Mouse (Mus musculus) layer of hippocampus, adult 2 months (tissue): ENCODE measurements around the gene Cel. TPM values are rescaled to one million over a fixed set of nuclear protein-coding genes. Genes with fewer than 3 reads are reported as not detected.
"Not testable (repeated sequence)": the region's sequence is repeated elsewhere in the genome, so short reads cannot be mapped to it uniquely, and the experiment has no call there.

Experiments
- DNase-seq, 2 experiments: peaks; one replicate each; pipeline ENCODE4 v3.0.0; 2022; ENCODE audit warnings: low spot score in 2 of 2
- H3K27ac ChIP-seq: fragments of 200-600 bp; 2 replicates; pipeline ENCODE4 v1.8.1; 2022
- H3K4me3 ChIP-seq: fragments of 200-600 bp; 2 replicates; pipeline ENCODE4 v1.8.1; 2022; ENCODE audit warnings: mild to moderate bottlenecking
- CTCF ChIP-seq: fragments of 200-600 bp; conservative IDR thresholded peaks from 2 replicates; pipeline ENCODE4 v1.8.1; 2022; ENCODE audit warnings: antibody characterized with exemption, mild to moderate bottlenecking, moderate library complexity
- microRNA-seq, 2 experiments: library from miRNA; unstranded; fragments of <30 nt; microRNA quantifications; one replicate each; pipeline ENCODE4 v1.2.0; 2021
- total RNA-seq, 2 experiments: library from RNA; stranded (reverse); gene quantifications; 2 replicates each; pipeline ENCODE4 v1.2.3; 2021

Gene Cel
- total RNA-seq, 2 experiments from 2014 or later = not detected

GRCm38 (mm10) chr2:28517206-28517909, 45.8 kb downstream of the Cel start:
- H3K4me3 ChIP-seq = no peak overlapping the region
- H3K27ac ChIP-seq = peak overlapping the region; percentile 82
- DNase-seq = peak in 1 of 2 experiments; percentile 72
- peak; percentile 90 for TF ChIP-seq CTCF

DNA sequence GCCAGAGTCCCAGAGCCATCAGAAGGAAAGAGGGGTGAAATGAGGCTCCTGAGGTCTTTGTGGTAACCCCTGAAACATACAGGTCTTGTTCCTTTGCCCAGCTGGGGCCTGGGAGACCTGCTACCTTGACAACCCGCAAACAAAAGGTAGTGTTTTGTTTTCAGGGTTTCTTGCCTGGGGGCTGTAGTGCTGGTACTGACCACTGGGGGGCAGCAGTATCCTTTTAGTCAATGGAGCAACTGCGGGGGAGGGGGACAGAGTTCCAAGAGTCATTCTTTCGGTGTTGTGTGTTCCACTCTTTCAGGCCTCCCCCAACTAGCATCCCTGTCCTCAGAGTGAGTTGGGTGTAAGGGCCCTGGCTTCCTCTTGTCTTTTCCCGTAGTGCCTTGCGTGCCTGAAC, 48.7 kb downstream of the Cel start:
- Histone ChIP-seq H3K4me3 (peak overlapping the region; percentile 76), H3K27ac (peak overlapping the region; percentile 78; the same call in 1 of the 2 replicates)
- peak; percentile 87 for TF ChIP-seq CTCF
- peak; percentile 80 to 92 for DNase-seq

DNA sequence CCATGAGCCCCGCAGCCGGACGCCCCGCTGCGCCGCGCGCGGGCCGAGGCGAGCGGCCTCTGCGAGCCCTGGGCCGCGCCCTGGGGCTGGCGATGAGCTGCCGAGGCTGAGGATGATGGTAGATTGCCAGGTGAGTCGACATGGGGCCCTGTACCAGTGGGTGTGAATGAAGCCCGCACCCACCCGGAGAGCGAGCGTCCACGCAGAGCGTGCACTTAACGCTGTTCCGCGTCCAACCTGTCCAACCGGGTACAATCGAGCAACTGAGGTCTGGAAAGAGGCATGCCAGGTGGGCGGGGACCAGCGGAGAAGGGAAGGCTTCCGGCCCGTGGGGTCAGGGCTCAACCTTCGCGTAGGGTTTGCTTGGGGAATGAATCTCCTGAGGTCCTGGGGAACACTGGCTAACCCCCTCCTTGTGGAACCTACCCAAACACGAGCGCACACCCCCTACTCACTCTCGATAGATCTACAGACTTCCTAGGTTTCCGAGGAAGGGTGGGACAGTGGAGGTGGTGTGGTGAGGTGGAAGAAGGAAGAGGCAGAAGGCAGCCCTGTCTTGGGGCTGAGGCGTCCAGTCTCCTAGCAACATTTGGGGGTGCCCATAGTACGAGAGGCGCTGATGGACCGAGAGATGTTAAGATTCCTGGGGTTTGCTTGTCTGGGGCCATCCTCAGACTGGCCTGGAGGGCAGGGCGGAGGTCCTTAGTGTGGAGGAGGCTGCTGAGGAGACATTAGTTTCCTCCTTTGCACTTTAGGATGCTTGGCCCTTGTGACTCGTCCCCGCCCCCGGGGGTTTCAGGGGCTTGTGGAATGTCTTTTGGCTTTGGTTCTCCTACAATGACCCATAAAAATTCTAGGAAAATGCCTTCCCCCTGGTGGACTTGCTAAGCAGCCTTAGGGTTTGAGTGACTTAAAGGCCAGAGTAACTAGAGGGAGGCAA, 49.5 kb downstream of the Cel start:
- TF ChIP-seq CTCF = no peak
- no peak for DNase-seq
- peak overlapping the region; percentile 78 for H3K27ac ChIP-seq
- peak overlapping the region; percentile 76 for H3K4me3 ChIP-seq

GRCm38 (mm10) chr2:28512798-28513401, 50.3 kb downstream of the Cel start, which contains the start of gene Ralgds:
Gene Ralgds (plus strand): TSS chr2:28513125.
- TF ChIP-seq CTCF = peak; percentile 53
- H3K27ac ChIP-seq = peak within 1 kb of the TSS; percentile 78
- peak in 1 of 2 experiments; percentile 50 for DNase-seq
- H3K4me3 ChIP-seq = peak within 1 kb of the TSS; percentile 76

- not testable (repeated sequence) for DNase-seq, H3K27ac ChIP-seq
- peak; percentile 66 for TF ChIP-seq CTCF
These were observed 51.6 kb downstream of the Cel start for GRCm38 (mm10) chr2:28511600-28511999.

GRCm38 (mm10) chr2:28506291-28506690, 56.9 kb downstream of the Cel start:
- Histone ChIP-seq H3K4me3 (no peak overlapping the region), H3K27ac (no peak overlapping the region)
- TF ChIP-seq CTCF = no peak
- no peak for DNase-seq

More at GRCm38 (mm10) chr2:28511600-28511999, 51.6 kb downstream of the Cel start:
- not testable (repeated sequence) for H3K4me3 ChIP-seq

GRCm38 (mm10) chr2:28505795-28506194, 57.4 kb downstream of the Cel start, which contains the start of gene Gm10134:
Gene Gm10134 (plus strand): TSS chr2:28506095.
- TF ChIP-seq CTCF = no peak
- Histone ChIP-seq H3K27ac (no peak within 1 kb of the TSS), H3K4me3 (no peak within 1 kb of the TSS)
- no peak for DNase-seq

Small RNA genes within 50 kb of the gene (microRNA-seq; reads per million reads assigned to microRNA genes)
- gene Gm22824 = 0 reads per million in 2 experiments

Other genes starting within 250 kb of the Cel start
- gene Ppp1r26, start 116.6 kb downstream of the Cel start, total RNA-seq = 10 to 100 TPM; 14.5 to 17.3 TPM
- 1 to 10 TPM; 1.9 to 2.4 TPM for gene 1700007K13Rik, start 97.1 kb downstream of the Cel start, total RNA-seq
- 10 to 100 TPM; 35.8 to 39.4 TPM for gene Mrps2, start 95.3 kb downstream of the Cel start, total RNA-seq
- gene Gbgt1, start 66.5 kb downstream of the Cel start, total RNA-seq = 1 to 10 TPM; 1.8 to 2.2 TPM
- gene Gm10134, start 57.3 kb downstream of the Cel start, total RNA-seq = 1 to 10 TPM in 1 of 2 experiments, not detected in 1; 1.2 TPM
- gene Ralgds, start 50.3 kb downstream of the Cel start, total RNA-seq = 100 to 1,000 TPM; 115 to 139 TPM
- 10 to 100 TPM; 18.2 to 20.7 TPM for gene Gtf3c5, start 20.3 kb upstream of the Cel start, total RNA-seq
- gene Gfi1b, start 58.6 kb upstream of the Cel start, total RNA-seq = not detected
- 10 to 100 TPM; 47.1 to 49.1 TPM for gene Tsc1, start 77.8 kb upstream of the Cel start, total RNA-seq
- not detected for gene Spaca9, start 136.3 kb upstream of the Cel start, total RNA-seq
- 1 to 10 TPM in 1 of 2 experiments, under 1 TPM in 1; 0.74 to 1.2 TPM for gene Ak8, start 136.8 kb upstream of the Cel start, total RNA-seq